Mouse (Mus musculus) cerebellum, adult (tissue): ENCODE data around the gene Eif4b.

Experiments used
- ATAC-seq: cut with Nextera tagmentation; 2 replicates; pipeline ENCODE4 v1.9.2; 2017; ENCODE audit warnings: mild to moderate bottlenecking, moderate library complexity, mixed read lengths; ENCODE audit not compliant: insufficient number of reproducible peaks, low FRiP score, low TSS enrichment

Eif4b gene

DNA sequence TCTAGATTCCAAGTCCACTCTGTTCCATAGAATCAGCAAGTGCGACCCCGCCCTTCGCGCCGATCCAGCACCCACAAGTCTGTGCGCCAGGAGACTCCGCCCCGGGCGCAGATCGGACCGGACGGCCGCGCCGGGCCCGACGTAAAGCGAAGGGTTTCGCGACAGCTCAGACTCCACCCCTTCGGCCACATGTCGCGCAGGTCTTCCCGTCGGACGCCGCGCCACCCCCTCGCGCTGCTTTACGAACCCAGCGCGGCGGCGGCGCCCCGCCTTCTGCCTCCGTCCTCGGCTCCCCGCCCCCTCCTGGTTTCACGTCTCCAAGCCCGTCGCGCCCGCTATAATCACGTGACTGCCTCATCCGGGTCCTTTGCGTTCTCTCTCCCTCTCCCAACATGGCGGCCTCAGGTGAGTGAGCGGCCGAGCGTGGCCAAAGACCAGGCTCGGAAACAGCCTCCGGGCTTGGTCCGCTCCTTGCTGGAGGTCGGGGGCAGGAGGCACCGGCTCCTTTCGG, at the start of gene Eif4b:
Gene Eif4b (plus strand): TSS at position 215 of the 511 bp plus-strand sequence.
- peak; percentile 89 for ATAC-seq

DNA sequence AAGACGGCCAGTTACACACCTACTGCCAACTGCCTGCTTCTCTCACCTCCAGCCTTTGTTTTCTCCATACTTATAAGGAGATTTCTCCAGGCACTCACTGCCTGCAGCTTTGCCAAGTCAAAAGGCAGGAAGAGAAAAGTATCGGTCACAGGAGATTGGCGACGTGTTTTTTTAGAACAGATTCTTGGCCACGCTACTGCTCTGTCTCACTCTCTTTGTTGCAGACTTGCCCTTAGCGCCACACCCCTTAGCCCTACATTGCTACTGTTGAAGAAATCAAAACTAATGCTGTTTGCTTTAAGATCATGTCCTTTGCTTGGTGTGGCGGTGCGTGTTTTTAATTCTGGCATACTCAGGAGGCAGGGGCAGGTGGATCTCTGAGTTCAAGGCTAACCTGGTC, 49.7 kb upstream of the Eif4b start:
- ATAC-seq: no peak

DNA sequence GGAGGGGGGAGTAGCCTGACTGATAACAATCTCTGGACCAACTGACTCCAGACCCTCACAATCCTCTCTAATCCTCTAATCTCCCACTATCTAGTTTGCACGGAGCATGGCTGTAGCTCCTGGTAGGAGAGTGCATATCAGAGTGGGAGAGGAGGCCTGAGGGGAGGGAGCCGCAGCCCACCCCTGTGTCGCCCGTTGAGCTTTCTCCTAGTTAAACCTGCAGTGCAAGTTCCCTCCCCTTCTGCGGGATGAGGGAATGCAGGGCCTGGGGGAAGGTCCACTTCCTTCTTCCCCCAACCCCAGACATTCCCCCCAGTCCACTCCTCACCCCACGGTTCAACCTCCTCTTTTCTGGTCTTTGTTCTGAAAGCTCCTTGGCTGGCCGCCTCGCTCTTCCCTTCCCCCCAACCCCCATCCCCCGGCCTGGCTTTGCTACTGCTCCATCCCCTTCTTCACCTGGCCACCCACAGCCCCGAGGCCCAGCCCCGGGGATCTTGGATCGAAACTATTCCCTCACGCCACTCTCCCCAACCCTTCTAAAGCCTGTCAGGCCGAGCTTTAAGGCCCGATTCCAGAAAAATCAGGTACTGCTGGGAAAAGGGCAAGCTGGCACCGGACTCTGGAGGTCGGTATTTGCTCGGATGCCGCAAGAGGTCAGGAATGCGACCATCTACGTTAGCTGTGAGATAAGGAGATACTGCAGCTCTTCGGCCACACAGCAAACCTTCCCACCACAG, 48.3 kb upstream of the Eif4b start:
- ATAC-seq: no peak

DNA sequence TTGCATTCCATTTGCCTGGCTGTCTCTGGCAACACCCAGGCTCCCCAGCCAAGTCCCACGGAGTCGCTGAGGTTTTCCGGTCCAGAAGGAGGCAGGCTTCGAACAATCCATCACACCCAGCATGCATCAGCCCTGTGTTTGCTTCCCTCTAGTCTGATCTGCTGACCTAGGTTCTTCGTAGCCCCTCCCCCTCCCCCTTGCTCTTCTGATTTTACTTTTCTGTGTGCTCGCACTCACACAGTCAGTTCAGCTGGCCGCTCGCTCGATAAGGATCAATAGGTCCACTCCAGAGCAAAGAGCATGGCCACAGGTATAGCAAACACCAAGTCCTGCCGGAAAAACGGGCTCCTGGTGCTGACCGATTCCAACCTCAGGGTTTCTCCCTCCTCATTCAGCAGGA, 47.1 kb upstream of the Eif4b start:
- ATAC-seq: no peak

DNA sequence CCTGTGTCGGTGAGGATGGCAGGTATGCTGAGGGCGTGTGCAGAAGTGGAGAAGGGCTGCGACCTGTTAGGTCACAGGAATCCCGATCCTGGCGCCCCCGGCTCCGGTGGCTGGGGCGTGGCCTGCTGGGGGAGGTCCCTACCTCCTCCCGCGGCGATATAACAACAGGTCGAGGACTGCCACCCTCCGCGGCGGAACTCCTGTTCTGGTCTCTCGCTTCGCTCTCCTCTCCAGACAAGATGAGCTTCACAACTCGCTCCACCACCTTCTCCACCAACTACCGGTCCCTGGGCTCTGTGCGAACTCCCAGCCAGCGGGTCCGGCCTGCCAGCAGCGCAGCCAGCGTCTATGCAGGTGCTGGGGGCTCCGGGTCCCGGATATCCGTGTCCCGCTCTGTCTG, 45.5 kb upstream of the Eif4b start, which contains the start of gene Krt18:
Gene Krt18 (plus strand): TSS at position 141 of the 400 bp plus-strand sequence.
- ATAC-seq: no peak

DNA sequence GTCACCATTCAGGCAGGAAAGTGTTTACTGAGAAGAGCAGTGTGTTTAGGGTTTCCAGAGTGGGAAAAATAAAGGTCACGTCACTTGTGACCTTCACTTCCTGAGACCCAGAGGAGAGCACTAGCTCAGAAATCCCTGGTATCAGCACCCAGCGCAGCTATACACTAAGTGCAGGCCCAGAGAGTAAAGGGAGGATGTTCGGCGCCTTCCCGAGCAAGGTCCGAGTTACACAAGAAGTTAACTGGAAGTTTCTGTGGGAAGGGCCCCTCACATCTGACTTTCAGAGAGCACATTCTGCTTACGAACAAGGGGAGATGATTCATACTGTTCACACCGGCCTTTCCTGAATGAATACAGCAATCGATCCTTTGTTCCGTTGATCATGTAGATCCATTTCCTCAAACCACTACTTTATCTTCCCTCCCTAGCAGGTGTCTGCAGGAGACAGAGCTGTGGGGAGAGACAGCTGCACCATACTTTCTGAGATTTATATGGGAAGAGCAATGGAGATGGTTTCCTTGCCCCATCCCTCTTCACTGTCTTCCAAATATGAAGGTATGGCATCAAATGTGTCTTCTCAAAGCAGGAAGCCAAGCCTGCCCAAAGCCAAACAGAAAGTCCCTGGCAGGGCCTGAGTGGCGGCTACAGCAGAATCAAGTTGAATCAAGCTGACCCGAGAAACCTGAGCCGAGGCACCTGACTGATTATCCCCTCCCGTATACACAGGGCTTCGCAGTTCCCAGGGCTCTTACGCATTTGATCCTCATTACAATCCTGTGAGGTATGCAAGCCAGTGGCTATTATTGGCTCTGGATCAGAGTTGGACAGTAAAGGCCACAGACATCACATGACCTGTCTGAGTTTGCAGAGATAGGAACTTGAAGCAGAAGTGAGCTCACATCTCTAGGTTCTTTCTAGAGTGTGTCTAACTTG, 39.2 kb upstream of the Eif4b start:
- no peak for ATAC-seq

DNA sequence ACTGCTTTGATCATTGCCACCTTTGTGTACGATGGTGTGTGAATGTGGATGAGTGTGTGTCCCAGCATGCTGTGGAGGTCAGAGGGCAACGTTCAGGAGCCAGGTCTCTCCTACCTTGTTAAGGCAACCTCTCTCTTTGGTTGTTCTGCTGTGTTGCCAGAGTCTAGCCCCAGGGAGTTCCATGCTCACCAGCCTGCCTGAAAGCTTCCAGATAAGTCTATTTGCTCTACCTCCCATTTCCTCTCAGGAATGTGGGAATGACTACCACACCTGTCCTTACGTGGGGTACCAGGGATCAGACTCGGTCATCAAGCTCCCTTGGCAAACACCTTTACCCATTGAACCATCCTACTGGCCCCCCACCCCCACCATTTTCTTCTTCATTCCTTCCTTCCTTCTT, 33.3 kb upstream of the Eif4b start:
- no peak for ATAC-seq

DNA sequence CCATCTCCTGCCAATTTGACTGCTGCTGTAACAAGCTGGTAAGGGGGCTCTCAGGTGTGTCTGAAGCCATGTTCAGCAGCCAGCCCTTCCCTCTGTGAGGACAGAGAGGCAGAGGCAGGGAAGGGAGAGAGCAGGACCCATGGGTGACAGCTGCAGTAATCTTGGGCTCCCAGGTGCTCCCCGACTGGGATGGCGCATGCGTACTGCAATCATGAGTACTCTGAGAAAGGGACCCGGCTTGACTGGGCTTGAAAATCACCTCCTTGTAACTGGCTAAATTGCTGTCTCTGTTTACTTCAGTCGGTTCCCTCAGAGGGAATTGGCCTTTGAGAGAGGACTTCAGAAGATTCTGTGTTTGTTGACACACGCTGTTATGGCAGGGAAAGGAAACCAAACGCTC, 31.6 kb upstream of the Eif4b start:
- ATAC-seq: no peak

DNA sequence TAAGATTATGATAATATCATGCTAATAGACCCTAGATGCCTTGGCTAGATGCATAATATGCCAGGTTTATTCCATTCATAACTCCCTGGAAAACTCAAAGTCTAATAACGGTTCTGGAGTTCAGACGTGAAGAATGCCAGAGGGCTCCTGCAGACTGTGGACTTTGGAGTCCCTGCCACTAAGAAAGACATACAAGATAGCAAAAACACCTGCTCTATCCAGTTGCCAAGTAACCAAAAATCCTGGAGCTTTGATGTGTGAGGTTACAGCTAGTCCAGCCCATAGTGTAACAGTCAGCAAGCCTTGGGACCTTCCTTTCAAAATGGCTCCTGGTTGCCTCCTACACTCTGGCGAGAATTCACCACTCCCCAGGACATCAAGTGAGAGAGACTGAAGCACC, 28.8 kb upstream of the Eif4b start:
- ATAC-seq: no peak

DNA sequence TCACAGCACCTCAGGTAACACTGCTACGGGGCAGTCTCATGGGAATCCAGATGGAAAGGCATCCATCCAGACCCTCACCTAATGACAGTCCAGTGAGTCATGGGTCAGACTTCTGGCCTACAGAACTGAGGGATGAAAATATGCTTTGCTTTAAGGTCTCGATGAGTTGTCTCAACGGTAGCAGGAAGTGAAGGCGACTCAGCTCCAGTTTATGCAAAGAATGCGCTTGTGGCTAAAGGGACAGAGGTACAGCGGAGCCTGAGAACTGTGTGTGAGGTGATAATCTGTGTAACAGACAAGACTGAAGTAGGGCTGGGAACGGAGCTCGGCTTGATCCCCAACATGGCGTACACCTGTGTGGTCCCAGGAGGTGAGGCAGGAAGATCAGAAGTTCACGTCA, 27.9 kb upstream of the Eif4b start:
- no peak for ATAC-seq

DNA sequence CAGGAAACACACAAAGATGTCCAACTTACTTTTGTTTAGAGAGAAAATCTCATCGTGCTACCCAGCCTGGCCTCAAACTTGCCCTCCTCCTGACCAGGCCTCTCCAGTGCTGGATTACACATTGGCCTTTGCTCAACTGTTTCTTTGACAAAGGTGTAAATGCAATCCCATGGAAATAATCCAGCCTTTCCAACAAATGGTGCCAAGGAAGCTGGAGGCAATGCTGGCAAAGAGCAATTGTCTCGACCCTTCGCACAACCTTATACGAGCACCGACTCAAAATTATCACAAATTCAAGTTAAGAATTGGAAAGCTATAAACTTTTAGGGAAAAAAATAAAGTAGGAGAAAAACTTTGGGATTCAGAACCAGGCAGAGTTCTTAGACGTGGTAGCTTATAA, 25.6 kb upstream of the Eif4b start:
- ATAC-seq: no peak

DNA sequence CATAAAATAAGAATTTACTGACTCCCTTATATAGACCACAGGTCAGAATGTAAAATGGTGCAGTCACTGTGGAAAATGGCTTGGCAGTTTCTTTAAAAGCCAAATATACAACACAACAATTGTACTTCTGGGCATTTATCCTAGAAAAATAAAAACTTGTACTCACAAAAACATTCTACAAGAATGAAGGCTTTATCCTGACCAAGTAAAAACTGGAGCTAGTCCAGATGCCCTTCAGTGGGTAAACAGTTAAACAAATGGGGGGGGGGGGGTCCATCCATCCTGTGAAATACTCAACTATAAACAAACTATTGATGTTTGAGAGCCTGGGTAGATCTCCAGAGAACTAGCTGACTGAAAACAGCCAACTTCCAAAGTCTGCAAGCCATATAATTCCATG, 23.7 kb upstream of the Eif4b start:
- ATAC-seq: no peak

DNA sequence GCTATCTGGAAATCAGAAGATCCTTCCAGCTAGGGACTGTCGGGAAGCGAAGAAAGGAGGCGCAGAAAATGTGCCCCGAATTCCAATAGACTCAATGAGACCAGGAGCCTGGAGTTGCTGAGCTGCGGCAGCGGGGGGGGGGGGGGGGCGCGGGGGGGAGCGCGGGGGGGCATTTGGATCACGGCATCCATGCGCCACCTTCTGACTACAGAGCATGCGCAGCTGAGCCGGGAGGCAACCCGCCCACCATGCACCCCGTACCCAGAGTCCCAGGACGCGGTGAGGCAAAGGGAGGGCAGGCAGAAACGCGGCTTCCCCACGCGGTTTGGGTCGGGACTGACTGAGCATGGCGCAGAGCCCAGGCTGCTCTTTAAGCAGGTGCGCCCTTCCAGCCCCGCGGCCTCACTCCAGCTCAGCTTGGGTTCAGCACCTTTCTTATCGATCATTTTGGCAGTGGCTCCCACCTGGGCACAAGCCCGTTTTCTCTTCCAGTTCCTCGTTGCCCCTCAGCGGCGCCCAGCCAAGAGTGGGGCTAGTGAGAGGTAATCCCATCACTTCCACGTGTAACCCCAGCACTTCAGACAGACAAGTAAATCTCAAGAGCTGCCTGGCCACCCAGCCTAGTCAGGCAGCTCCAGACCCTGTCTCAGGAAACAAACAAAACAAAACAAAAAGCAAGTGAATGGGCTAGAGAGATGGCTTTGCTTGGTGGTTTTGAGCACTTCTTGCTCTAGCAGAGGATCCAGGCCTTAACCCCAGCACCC, 21.5 kb upstream of the Eif4b start:
- ATAC-seq: no peak

DNA sequence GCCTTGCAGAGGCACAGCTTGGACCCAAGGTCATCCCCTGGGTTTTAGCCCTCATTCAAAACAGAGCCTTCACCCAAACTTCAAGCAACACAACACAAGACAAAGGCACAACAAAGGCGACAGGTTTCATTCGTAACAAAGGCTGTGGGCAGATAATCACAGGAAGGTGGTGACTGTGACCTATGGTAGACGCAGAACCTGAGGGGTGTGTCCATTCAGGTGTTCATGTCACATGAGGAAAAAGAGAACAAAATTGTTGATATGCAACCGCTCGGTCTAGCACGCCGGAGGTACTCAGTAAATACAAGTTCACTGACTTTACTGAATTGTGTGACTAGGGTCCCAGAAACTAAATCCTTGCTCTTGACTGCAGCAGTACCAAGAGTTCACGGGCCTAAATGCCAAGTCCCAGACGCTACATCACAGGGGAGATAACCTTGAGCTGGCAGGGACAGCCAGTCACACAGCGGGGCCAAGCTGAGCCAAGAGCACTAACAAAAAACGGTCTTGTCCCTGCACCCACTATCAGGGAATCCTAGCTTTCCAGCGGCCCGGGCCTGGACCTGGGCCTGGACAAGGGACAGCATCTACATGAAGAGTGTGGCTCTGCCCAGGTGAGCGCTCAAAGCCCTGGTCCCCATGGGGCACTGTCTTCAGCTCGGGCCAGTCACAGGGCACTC, 16.9 kb upstream of the Eif4b start:
- no peak for ATAC-seq

DNA sequence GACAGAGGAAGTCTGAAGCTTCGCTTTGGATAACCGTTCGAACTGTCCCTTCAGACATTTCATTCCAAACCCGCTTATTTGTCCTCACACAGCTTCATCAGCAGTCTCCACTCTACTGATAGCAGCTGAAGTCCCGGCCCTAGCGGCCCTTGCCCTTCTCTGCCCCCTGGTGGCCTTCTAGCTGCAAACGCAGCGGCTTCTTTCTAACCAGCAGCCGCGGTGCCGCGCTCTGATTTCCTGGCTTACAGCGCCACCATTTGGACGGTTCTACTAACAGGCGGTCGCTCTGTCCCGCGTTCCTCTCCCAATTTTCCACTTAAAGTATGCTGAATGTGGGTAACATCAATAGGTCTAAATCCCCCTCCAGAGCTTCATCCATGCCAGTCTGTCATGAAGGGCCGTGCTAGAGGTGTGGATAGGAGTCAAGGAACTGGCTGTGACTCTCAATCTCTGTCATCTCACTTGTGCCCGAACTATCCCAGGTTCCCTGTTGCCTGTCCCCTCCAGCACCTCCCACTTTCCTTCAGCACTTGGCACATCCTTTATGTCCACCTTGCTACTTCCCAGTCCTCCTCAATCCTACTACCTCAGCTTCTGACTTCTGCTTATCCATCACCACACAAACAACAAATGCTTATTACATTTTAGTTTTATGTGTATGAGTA, 7.8 kb upstream of the Eif4b start:
- peak; percentile 92 for ATAC-seq

DNA sequence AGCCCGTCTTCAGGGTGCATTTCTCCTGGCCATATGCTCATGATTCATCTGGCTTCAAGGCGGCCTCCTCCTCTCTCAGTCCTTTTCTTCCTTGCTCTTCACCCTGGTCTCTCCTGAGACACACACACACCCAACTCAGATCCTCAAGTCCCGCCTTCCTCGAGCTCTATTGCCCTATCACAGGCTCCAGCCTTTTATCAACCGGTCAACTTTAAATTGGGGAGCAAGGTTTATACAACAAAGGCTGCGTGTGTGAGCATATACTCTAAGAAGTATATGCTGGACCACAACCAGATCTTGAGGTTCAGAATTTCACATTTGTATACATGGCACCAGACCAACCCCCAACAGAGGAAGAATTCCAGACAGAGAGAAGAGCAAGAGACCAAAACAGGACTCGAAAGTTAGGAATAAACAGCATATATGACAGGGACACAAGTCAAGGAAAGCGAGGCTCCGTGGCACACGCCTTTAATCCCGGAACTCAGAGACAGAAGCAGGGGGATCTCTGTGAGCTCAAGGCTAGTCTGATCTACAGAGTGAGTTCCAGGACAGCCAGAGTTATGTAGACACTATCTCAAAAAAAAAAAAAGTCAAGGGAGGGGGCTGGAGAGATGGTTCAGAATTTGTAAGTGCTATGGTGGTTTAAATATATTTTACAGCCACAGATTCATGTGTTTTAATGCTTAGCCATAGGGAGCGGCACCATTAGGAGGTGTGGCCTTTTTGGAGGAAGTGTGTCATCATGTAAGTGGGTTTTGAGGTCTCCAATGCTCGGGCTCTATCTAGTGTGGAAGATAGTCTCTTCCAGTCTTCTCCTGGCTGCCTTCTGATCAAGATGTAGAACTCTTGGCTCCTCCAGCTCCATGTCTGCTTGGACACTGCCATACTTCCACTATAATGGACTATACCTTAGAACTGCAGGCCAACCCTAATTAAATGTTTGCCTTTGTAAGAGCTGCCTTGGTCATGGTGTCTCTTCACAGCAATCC, 2.8 kb upstream of the Eif4b start:
- ATAC-seq: no peak

DNA sequence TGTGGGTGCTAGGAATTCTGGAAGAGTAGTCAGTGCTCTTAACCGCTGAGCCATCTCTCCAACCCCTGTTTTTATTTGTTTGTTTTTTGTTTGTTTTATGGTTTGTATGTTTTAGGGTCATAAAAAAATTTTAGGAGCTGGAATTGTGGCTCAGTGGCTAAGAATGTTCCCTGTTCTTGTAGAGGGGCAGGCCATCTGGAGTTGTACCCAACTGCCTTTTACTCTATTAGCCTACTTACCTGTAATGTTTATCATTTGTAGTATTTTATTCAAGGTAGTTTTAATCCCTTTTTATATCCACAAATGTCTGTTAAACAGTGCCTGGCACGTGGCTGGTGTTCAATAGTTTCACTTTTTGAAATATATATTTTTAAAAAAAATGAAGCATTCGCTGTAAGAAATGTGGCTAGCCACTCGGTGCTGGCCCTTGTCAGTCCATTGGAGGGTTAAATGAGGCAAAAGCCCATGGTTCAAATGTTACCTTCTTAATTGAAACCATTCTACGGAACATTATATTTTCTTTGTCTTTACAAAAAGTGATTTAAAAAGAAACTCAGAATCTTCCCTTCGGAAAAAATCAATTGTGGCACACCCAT, 512 bp upstream of the Eif4b start:
- ATAC-seq: no peak
